Mouse (Mus musculus) heart, embryonic 15.5 days (tissue): ENCODE measurements around the gene Golph3. TPM values are rescaled to one million over a fixed set of nuclear protein-coding genes. Genes with fewer than 3 reads are reported as not detected.

Experiments used
- ATAC-seq: fragments of 200-750 bp; cut with Nextera tagmentation; replicated peaks from 2 replicates; pipeline ENCODE4 v1.8.0; 2017; ENCODE audit warnings: low read depth, moderate TSS enrichment; ENCODE audit not compliant: insufficient number of reproducible peaks, insufficient read depth, low FRiP score
- H3K27ac ChIP-seq: fragments of 300-500 bp; sonication (generic); 2 replicates; pipeline ENCODE4 v1.5.1; 2015; ENCODE audit warnings: mild to moderate bottlenecking, inconsistent platforms
- H3K27me3 ChIP-seq: fragments of 300-500 bp; sonication (generic); 2 replicates; pipeline ENCODE4 v1.6.1; 2015; ENCODE audit warnings: inconsistent platforms
- H3K36me3 ChIP-seq: fragments of 300-500 bp; sonication (generic); 2 replicates; pipeline ENCODE4 v1.6.1; 2015; ENCODE audit warnings: mild to moderate bottlenecking, inconsistent platforms
- H3K4me1 ChIP-seq: fragments of 300-500 bp; sonication (generic); replicated peaks from 2 replicates; pipeline ENCODE4 v1.6.1; 2015; ENCODE audit warnings: inconsistent platforms
- H3K4me2 ChIP-seq: fragments of 300-500 bp; sonication (generic); 2 replicates; pipeline ENCODE4 v1.6.1; 2015; ENCODE audit warnings: inconsistent platforms, mild to moderate bottlenecking, moderate library complexity
- H3K4me3 ChIP-seq: fragments of 300-500 bp; sonication (generic); 2 replicates; pipeline ENCODE4 v1.5.1; 2015; ENCODE audit warnings: mild to moderate bottlenecking, inconsistent platforms
- H3K9ac ChIP-seq: fragments of 300-500 bp; sonication (generic); 2 replicates; pipeline ENCODE4 v1.6.1; 2015; ENCODE audit warnings: mild to moderate bottlenecking, inconsistent platforms
- H3K9me3 ChIP-seq: fragments of 300-500 bp; sonication (generic); replicated peaks from 2 replicates; pipeline ENCODE4 v1.6.1; 2016; ENCODE audit warnings: inconsistent platforms
- WGBS: fragments of 180-500 bp; shearing (Covaris S2); methylation state at CpG from one replicate; pipeline ENCODE4 v1.1.7; 2015; ENCODE audit warnings: mixed read lengths; 5-methylcytosine and 5-hydroxymethylcytosine counted together
- polyA plus RNA-seq: library from polyadenylated mRNA; unstranded; fragments of >200 nt; fragmentation: Nextera tagmentation; extraction: Ambion mirVana; gene quantifications from 2 replicates; pipeline ENCODE4 v1.2.1, GENCODE M21; 2015

The Golph3 gene
- polyA plus RNA-seq, 1 experiment from 2014 or later: 62.7 TPM

- Histone ChIP-seq H3K4me2 (no peak overlapping the region), H3K9me3 (no peaks in the 10 kb centered on the region), H3K27me3 (no peaks in the 10 kb centered on the region), H3K4me3 (no peak overlapping the region), H3K27ac (no peak overlapping the region), H3K9ac (no peak overlapping the region), H3K36me3 (no peaks in the 10 kb centered on the region), H3K4me1 (no peaks in the 10 kb centered on the region)
- WGBS: 75% methylated on average over 7 of the region's 7 CpGs
- ATAC-seq: no peak
Observed at GRCm38 (mm10) chr15:12298231-12298737, 23.0 kb upstream of the Golph3 start.

DNA sequence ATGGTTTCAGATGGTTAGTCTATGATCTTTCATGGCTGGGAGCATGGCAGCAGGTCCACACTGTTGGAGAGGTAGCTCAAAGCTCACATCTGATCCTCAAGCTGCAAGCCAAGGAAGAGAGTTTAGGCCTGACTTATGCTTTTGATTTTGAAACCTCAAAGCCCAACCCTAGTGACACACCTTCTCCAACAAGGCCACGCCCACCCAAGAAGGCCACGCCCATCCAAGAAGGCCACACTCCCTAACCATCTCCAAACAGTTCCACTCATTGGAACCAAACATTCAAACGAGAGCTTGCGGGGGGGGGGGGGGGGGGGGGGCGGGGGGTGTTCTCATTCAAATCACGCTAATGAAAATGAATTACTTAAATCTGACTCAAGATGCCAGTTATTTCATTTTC, 19.5 kb upstream of the Golph3 start:
- Histone ChIP-seq H3K4me1 (peaks cover 6% of the 10 kb centered on the region), H3K9ac (no peak overlapping the region), H3K9me3 (no peaks in the 10 kb centered on the region), H3K4me2 (no peak overlapping the region), H3K36me3 (no peaks in the 10 kb centered on the region), H3K27me3 (no peaks in the 10 kb centered on the region), H3K4me3 (no peak overlapping the region), H3K27ac (no peak overlapping the region)
- no peak for ATAC-seq
- WGBS: 80% methylated on average over 5 of the region's 6 CpGs

DNA sequence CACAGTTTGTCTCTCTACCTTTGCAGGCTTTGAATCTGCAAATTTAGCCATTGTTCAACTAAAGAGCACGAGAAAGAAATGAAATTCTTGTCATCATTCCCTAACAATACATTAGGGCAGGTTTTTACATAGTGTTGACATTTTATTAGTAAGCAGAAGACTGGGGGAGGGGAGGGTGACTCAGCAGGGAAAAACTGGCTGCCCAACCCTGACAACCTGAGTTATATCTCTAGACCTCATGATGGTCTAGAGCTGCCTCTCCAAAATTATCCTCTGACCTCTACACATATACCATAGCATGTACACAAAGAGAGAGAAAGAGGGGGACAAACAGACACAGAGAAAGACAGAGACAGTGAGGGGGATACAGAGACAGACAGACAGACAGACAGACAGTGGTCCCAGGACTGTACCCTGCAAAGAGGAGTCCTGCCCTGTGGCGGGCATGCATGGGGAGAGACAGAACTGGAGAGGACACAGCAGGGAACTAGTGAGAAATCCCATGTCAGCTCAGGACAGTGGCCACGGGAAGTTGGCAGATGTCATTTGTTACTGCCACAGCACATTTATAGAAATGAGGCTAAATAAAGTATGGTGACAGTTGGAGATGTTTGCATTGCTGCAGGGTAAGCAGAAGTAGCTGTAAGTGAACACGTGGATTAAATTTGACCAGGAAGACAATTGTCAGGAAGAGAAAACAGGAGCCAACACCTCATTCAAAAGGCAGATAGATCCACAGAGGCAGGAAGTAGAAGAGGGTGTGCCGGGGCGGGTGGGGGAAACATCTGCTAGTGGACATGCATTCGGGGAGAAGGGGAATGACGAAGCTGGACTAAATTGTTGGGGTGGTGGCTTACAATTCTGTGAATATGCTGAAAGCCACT, 14.8 kb upstream of the Golph3 start:
- no peak overlapping the region for H3K4me3 ChIP-seq
- 43% methylated on average over 8 of the region's 8 CpGs for WGBS
- peak overlapping the region; percentile 4; the same call in 1 of the 2 replicates for H3K27ac ChIP-seq
- no peaks in the 10 kb centered on the region for H3K27me3 ChIP-seq
- H3K4me1 ChIP-seq: peaks cover 6% of the 10 kb centered on the region
- H3K9ac ChIP-seq: no peak overlapping the region
- H3K36me3 ChIP-seq: no peaks in the 10 kb centered on the region
- 0 out of 2 replicates have a peak, but pooled peaks have one; percentile 14 for ATAC-seq
- no peaks in the 10 kb centered on the region for H3K9me3 ChIP-seq
- no peak overlapping the region for H3K4me2 ChIP-seq

- H3K4me2 ChIP-seq: no peak overlapping the region
- H3K27ac ChIP-seq: no peak overlapping the region
- no peaks in the 10 kb centered on the region for H3K9me3 ChIP-seq
- no peak for ATAC-seq
- H3K9ac ChIP-seq: no peak overlapping the region
- H3K27me3 ChIP-seq: no peaks in the 10 kb centered on the region
- H3K4me3 ChIP-seq: no peak overlapping the region
- H3K4me1 ChIP-seq: peaks cover 6% of the 10 kb centered on the region
- 60% methylated on average over 4 of the region's 4 CpGs for WGBS
- no peaks in the 10 kb centered on the region for H3K36me3 ChIP-seq
Observed at GRCm38 (mm10) chr15:12307114-12307513, 14.1 kb upstream of the Golph3 start.

GRCm38 (mm10) chr15:12308539-12308938, 12.7 kb upstream of the Golph3 start:
- Histone ChIP-seq H3K9ac (no peak overlapping the region), H3K27me3 (no peaks in the 10 kb centered on the region), H3K36me3 (no peaks in the 10 kb centered on the region), H3K4me3 (no peak overlapping the region), H3K27ac (no peak overlapping the region), H3K4me2 (no peak overlapping the region), H3K4me1 (peaks cover 6% of the 10 kb centered on the region), H3K9me3 (no peaks in the 10 kb centered on the region)
- ATAC-seq: no peak
- WGBS: 91% methylated on average over 5 of the region's 5 CpGs

- H3K4me2 ChIP-seq: no peak overlapping the region
- H3K27me3 ChIP-seq: no peaks in the 10 kb centered on the region
- no peak overlapping the region for H3K4me3 ChIP-seq
- H3K4me1 ChIP-seq: peaks cover 6% of the 10 kb centered on the region
- H3K36me3 ChIP-seq: no peaks in the 10 kb centered on the region
- ATAC-seq: no peak
- no peak overlapping the region for H3K9ac ChIP-seq
- no peaks in the 10 kb centered on the region for H3K9me3 ChIP-seq
- 70% methylated on average over 4 of the region's 4 CpGs for WGBS
- H3K27ac ChIP-seq: no peak overlapping the region
Observed at GRCm38 (mm10) chr15:12310676-12311075, 10.6 kb upstream of the Golph3 start.

DNA sequence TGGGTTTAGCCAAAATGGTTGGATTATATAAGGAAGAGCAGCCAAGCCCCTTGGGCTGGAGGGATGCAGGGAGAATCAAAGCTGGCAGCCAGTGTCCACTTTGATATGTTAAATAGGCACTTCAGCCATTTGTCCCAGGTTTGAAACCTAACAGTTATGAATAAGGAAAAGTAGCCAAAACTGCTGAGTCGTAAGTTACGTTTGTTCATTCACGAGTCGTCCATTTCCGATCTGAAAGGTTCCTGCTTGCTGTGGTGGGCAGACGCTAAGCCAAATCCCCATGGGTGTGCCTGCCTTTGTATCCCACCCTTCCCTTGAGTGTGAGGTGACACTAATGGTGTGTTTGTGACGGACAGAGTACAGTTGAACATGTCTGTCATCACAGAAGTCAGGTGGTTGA, 9.8 kb upstream of the Golph3 start:
- 80% methylated on average over 7 of the region's 7 CpGs for WGBS
- H3K27me3 ChIP-seq: no peaks in the 10 kb centered on the region
- no peaks in the 10 kb centered on the region for H3K9me3 ChIP-seq
- H3K27ac ChIP-seq: no peak overlapping the region
- no peak overlapping the region for H3K9ac ChIP-seq
- ATAC-seq: no peak
- H3K4me3 ChIP-seq: no peak overlapping the region
- no peak overlapping the region for H3K4me2 ChIP-seq
- no peaks in the 10 kb centered on the region for H3K36me3 ChIP-seq
- peaks cover 3% of the 10 kb centered on the region for H3K4me1 ChIP-seq

DNA sequence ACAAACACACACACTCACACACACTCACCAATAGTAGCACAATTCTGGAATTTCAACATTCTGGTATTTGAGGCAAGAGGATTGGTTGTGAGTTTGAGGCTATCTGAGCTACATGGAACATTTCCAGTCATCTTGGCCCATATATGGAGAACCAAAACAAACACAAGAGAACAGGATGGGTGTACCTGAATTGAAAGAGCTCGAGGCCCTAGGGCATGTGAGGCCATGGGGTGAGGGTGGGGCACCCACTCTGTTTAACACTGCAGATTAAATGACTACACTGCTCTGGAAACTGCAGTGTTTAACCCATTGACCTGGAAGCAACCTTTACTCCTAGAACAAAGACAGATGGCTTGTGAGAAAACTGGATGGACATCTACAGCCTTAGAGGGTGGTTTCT, 8.0 kb upstream of the Golph3 start:
- H3K36me3 ChIP-seq: no peaks in the 10 kb centered on the region
- H3K9ac ChIP-seq: no peak overlapping the region
- H3K9me3 ChIP-seq: no peaks in the 10 kb centered on the region
- H3K4me2 ChIP-seq: no peak overlapping the region
- no peak for ATAC-seq
- H3K27me3 ChIP-seq: no peaks in the 10 kb centered on the region
- no peak overlapping the region for H3K27ac ChIP-seq
- no peaks in the 10 kb centered on the region for H3K4me1 ChIP-seq
- no peak overlapping the region for H3K4me3 ChIP-seq
- 33% methylated on average over 1 of the region's 1 CpGs for WGBS

GRCm38 (mm10) chr15:12314584-12314983, 6.7 kb upstream of the Golph3 start:
- Histone ChIP-seq H3K4me2 (no peak overlapping the region), H3K4me3 (no peak overlapping the region), H3K9me3 (no peaks in the 10 kb centered on the region), H3K4me1 (no peaks in the 10 kb centered on the region), H3K36me3 (no peaks in the 10 kb centered on the region), H3K9ac (no peak overlapping the region), H3K27ac (no peak overlapping the region), H3K27me3 (no peaks in the 10 kb centered on the region)
- ATAC-seq: no peak
- 76% methylated on average over 5 of the region's 5 CpGs for WGBS

- no peak overlapping the region for H3K4me3 ChIP-seq
- H3K27me3 ChIP-seq: no peaks in the 10 kb centered on the region
- H3K27ac ChIP-seq: no peak overlapping the region
- H3K9me3 ChIP-seq: no peaks in the 10 kb centered on the region
- peaks cover 9% of the 10 kb centered on the region for H3K4me1 ChIP-seq
- no peak overlapping the region for H3K4me2 ChIP-seq
- 58% methylated on average over 2 of the region's 2 CpGs for WGBS
- H3K9ac ChIP-seq: no peak overlapping the region
- H3K36me3 ChIP-seq: no peaks in the 10 kb centered on the region
- ATAC-seq: no peak
Observed at GRCm38 (mm10) chr15:12315996-12316395, 5.3 kb upstream of the Golph3 start.

DNA sequence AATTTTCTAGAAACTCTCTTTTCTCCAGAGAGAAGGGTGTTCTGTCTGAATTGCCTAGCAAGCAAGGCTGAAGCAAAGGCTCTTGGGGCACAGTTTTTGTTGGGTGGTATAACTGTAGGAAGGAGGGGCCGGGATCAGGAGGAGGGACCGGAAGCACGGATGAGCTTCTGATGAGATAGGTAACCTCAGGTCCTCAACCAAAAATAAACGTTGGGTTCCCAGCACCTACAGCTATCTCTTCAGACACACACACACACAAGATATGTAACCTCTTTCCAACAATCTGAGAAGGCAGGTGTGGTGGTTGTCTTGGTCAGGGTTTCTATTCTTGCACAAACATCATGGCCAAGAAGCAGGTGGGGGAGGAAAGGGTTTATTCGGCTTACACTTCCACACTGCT, 4.0 kb upstream of the Golph3 start:
- Histone ChIP-seq H3K27ac (no peak overlapping the region), H3K9ac (no peak overlapping the region), H3K4me3 (no peak overlapping the region), H3K9me3 (no peaks in the 10 kb centered on the region), H3K4me1 (peaks cover 9% of the 10 kb centered on the region), H3K4me2 (no peak overlapping the region), H3K27me3 (no peaks in the 10 kb centered on the region), H3K36me3 (no peaks in the 10 kb centered on the region)
- ATAC-seq: no peak
- WGBS: 69% methylated on average over 5 of the region's 5 CpGs

DNA sequence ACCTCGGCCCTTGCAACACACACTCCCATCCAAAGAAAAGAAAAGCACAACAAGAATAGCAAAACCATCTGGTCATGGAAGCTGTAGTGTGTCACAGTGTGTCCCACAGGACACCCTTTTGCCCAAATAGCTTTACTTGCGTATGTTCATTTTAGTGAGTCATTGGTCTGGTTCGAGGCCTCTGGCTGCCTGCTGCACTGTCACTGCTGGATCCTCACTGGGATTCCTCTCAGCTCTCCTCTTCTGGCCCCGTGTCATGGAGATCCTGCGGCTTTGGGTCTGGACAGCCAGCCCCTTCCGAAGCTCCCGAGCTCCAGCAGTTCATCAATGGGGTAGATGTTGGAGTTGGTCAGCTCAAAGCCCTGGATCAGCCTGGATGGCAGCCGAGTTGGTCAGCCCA, 2.8 kb upstream of the Golph3 start:
- no peak overlapping the region for H3K27ac ChIP-seq
- no peak overlapping the region for H3K4me2 ChIP-seq
- H3K9ac ChIP-seq: no peak overlapping the region
- no peak for ATAC-seq
- H3K9me3 ChIP-seq: no peaks in the 10 kb centered on the region
- 72% methylated on average over 8 of the region's 8 CpGs for WGBS
- H3K36me3 ChIP-seq: no peaks in the 10 kb centered on the region
- H3K27me3 ChIP-seq: no peaks in the 10 kb centered on the region
- H3K4me1 ChIP-seq: peaks cover 12% of the 10 kb centered on the region
- no peak overlapping the region for H3K4me3 ChIP-seq
